In the genomic region with DNA sequence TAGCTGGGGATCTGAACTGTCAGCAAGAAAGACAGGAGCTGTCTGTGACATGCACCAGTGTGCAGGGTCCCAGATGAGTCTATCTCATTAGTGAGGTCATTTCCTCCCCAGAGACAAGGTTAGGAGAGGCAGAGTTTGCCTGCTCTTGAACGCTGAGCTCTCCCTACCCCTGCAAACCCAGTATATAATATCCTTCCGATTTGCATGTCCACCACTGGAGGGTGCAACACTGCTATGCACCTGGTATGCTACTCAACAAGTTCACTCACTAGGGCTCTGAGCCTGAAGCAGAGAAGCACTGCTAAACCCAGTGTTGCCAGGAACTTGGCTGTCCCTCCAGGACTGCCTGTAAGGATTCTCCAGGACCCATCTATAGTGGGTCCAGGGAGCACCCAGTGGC, we compare ENCODE assay signal across 22 mouse cellular contexts. TPM values are rescaled to one million over a fixed set of nuclear protein-coding genes. Genes with fewer than 3 reads are reported as not detected.
DNase-seq lines count a peak whose midpoint lies in the region; ATAC-seq and TF ChIP-seq lines count a peak whose summit lies in the region.
"Not testable (repeated sequence)": the region's sequence is repeated elsewhere in the genome, so short reads cannot be mapped to it uniquely, and the experiment has no call there.
"Had no signal": no experiment of that assay in that cellular context is flagged by ENCODE, and none has a peak within 500 bp of the region (broad histone marks: within the 10 kb centered on the region; RNA-seq: fewer than 3 reads in every experiment).

No protein-coding gene starts in this region.

- 67% methylated on average over 2 of the region's 2 CpGs for WGBS in embryonic facial prominence, embryonic 11.5 days
- WGBS in intestine, embryonic 15.5 days: 54% methylated on average over 2 of the region's 2 CpGs
- WGBS in kidney, postnatal 0 days: 49% methylated on average over 2 of the region's 2 CpGs
- 40% methylated on average over 2 of the region's 2 CpGs for WGBS in lung, postnatal 0 days

- not testable (repeated sequence) for H3K4me2 ChIP-seq in CH12.LX (ENCODE audit: insufficient read depth, low read depth, poor library complexity, severe bottlenecking); embryonic facial prominence, embryonic 11.5 days (ENCODE audit: low read depth, low read length); intestine, embryonic 15.5 days (replicated peaks); kidney, postnatal 0 days (ENCODE audit: low read length); lung, postnatal 0 days (replicated peaks; ENCODE audit: low read depth, low read length)

- in situ Hi-C loops in CH12.LX (cut with MboI; ENCODE audit: low pct_ligation_motif_present, low pct_unique_long_range_greater_than_20kb, low sequenced_read_pairs): not testable (repeated sequence)

- not testable (repeated sequence) for H3K9me3 ChIP-seq in CH12.LX (replicated peaks; ENCODE audit: low read length); embryonic facial prominence, embryonic 11.5 days (replicated peaks; ENCODE audit: control insufficient read depth, low read length); intestine, embryonic 15.5 days; kidney, postnatal 0 days (replicated peaks; ENCODE audit: low read length); lung, postnatal 0 days (ENCODE audit: low read length)

- not testable (repeated sequence) for H3K79me2 ChIP-seq in CH12.LX (replicated peaks; ENCODE audit: control insufficient read depth, extremely low read depth, insufficient read depth, poor library complexity, severe bottlenecking)

- peak; percentile 34 for TF ChIP-seq RAD21 in CH12.LX (IDR thresholded peaks at IDR 0.05; ENCODE audit: low read depth, low read length)

- not testable (repeated sequence) for H3K36me3 ChIP-seq in CH12.LX (replicated peaks in 1 of 2; ENCODE audit: control insufficient read depth in 1 of 2, insufficient read depth in 1 of 2, low read length in 1 of 2); embryonic facial prominence, embryonic 11.5 days (replicated peaks; ENCODE audit: control insufficient read depth, insufficient read depth, low read depth, low read length); intestine, embryonic 15.5 days; kidney, postnatal 0 days (ENCODE audit: insufficient read depth, low read length); lung, postnatal 0 days (ENCODE audit: insufficient read depth, low read length)

- H3K9ac ChIP-seq in CH12.LX (ENCODE audit: insufficient read depth, low read depth); embryonic facial prominence, embryonic 11.5 days (replicated peaks; ENCODE audit: low read length); intestine, embryonic 15.5 days; kidney, postnatal 0 days (ENCODE audit: low read depth, low read length); lung, postnatal 0 days (replicated peaks; ENCODE audit: low read depth): not testable (repeated sequence)

- H3K27ac ChIP-seq in CH12.LX (ENCODE audit: insufficient read depth, low read depth); embryonic facial prominence, embryonic 11.5 days (replicated peaks; ENCODE audit: low read depth, low read length); intestine, embryonic 15.5 days; kidney, postnatal 0 days; lung, postnatal 0 days (ENCODE audit: low read length): not testable (repeated sequence)

- not testable (repeated sequence) for TF ChIP-seq EP300 in CH12.LX (IDR thresholded peaks at IDR 0.05; ENCODE audit: low read length); lung, postnatal 0 days (IDR thresholded peaks at IDR 0.05)

- dilution Hi-C loops in CH12.LX (cut with MboI; ENCODE audit: extremely low pct_ligation_motif_present, extremely low pct_unique_long_range_greater_than_20kb, low sequenced_read_pairs): not testable (repeated sequence)

- not testable (repeated sequence) for TF ChIP-seq POLR2A in CH12.LX (IDR thresholded peaks at IDR 0.05; ENCODE audit: low read depth, low read length); brain, embryonic 14.5 days (IDR thresholded peaks at IDR 0.05; ENCODE audit: borderline replicate concordance, extremely low read depth, insufficient read depth, insufficient read length, poor library complexity, severe bottlenecking)

- not testable (repeated sequence) for H3K27me3 ChIP-seq in CH12.LX (replicated peaks); embryonic facial prominence, embryonic 11.5 days (ENCODE audit: control insufficient read depth, insufficient read depth, low read length); intestine, embryonic 15.5 days (replicated peaks); kidney, postnatal 0 days (ENCODE audit: insufficient read depth, low read length); lung, postnatal 0 days (replicated peaks; ENCODE audit: insufficient read depth, low read length)

- peaks cover 0 to 17% of the 10 kb centered on the region in 2 experiments; a peak in 2 of 4 replicates for H3K4me1 ChIP-seq in CH12.LX (ENCODE audit: control insufficient read depth in 1 of 2, insufficient read depth in 2 of 2)
- not testable (repeated sequence) for H3K4me1 ChIP-seq in embryonic facial prominence, embryonic 11.5 days (ENCODE audit: control insufficient read depth, insufficient read depth, low read length); intestine, embryonic 15.5 days (replicated peaks); kidney, postnatal 0 days (replicated peaks; ENCODE audit: insufficient read depth, low read length); lung, postnatal 0 days (ENCODE audit: insufficient read depth, low read depth, low read length)

- ATAC-seq in embryonic facial prominence, embryonic 11.5 days (replicated peaks; ENCODE audit: insufficient number of reproducible peaks, low FRiP score, low TSS enrichment, low read depth); kidney, postnatal 0 days (replicated peaks; ENCODE audit: low FRiP score, low read depth); lung, postnatal 0 days: not testable (repeated sequence)
- peak; percentile 47; the same call in 1 of the 2 replicates for ATAC-seq in intestine, embryonic 15.5 days

- DNase-seq in CH12.LX (ENCODE audit: extremely low read depth): peak; percentile 81
- DNase-seq in brain, embryonic 14.5 days (ENCODE audit: low read depth): peak; percentile 1
- DNase-seq in embryonic facial prominence, embryonic 11.5 days (ENCODE audit: low spot score): peak; percentile 2
- peak; percentile 9 for DNase-seq in kidney, postnatal 0 days (ENCODE audit: low spot score)
- DNase-seq in lung, postnatal 0 days (ENCODE audit: low spot score): peak; percentile 5

- TF ChIP-seq CTCF in CH12.LX (conservative IDR thresholded peaks at IDR 0.05 in 1 of 2, IDR thresholded peaks at IDR 0.05 in 1 of 2; ENCODE audit: low read depth in 2 of 2, low read length in 2 of 2): peak in 1 of 2 experiments; percentile 48; a peak in 2 of 4 replicates
- TF ChIP-seq CTCF in brain, embryonic 14.5 days (IDR thresholded peaks at IDR 0.05; ENCODE audit: borderline replicate concordance, extremely low read depth, insufficient read depth, insufficient read length): not testable (repeated sequence)
- TF ChIP-seq CTCF in kidney, postnatal 0 days (IDR thresholded peaks at IDR 0.05; ENCODE audit: low read depth): peak; percentile 56; the same call in 1 of the 2 replicates
- peak; percentile 41; the same call in 1 of the 2 replicates for TF ChIP-seq CTCF in lung, postnatal 0 days (IDR thresholded peaks at IDR 0.05)

- not testable (repeated sequence) for H3K4me3 ChIP-seq in CH12.LX (replicated peaks in 1 of 3; ENCODE audit: low read depth in 2 of 3, low read length in 2 of 3, poor library complexity in 1 of 3); embryonic facial prominence, embryonic 11.5 days (ENCODE audit: low read depth, low read length); intestine, embryonic 15.5 days (replicated peaks); kidney, postnatal 0 days (replicated peaks; ENCODE audit: low read depth, low read length); lung, postnatal 0 days (ENCODE audit: low read depth, low read length)

TF ChIP-seq in CH12.LX, 34 proteins besides CTCF, POLR2A, EP300 and RAD21:
- TF ChIP-seq SMC3 (IDR thresholded peaks at IDR 0.05; ENCODE audit: low read depth, low read length): peak; percentile 28

RNA-seq across cellular contexts. Expression of a gene that starts 10.1 kb away (rescaled TPM):
- not detected in 2 replicates for total RNA-seq in CH12.LX (2012; rRNA removed)
- not detected in 2 replicates for total RNA-seq in CH12.LX (2014; rRNA removed)
- polyA plus RNA-seq in CH12.LX (2012; ENCODE audit: insufficient read length, low read depth): not detected in 2 replicates
- not detected in 2 replicates for polyA plus RNA-seq in brain, embryonic 14.5 days (2012; rRNA removed)
- polyA plus RNA-seq in embryonic facial prominence, embryonic 11.5 days (2014; fragmentation: Nextera tagmentation; extraction: Ambion mirVana): not detected in 2 replicates
- polyA plus RNA-seq in intestine, embryonic 15.5 days (2015; fragmentation: Nextera tagmentation; extraction: Ambion mirVana): not detected in 2 replicates
- polyA plus RNA-seq in kidney, postnatal 0 days (2015; fragmentation: Nextera tagmentation; extraction: Ambion mirVana): not detected in 2 replicates
- polyA plus RNA-seq in lung, postnatal 0 days (2015; fragmentation: Nextera tagmentation; extraction: Ambion mirVana): not detected in 2 replicates
- total RNA-seq: adrenal gland, adult 2 months; adrenal gland, postnatal 25 days; common myeloid progenitor, adult 5-6 weeks; gastrocnemius, adult 8-10 months; gastrocnemius, postnatal 36 days; heart, postnatal 10 days; heart, postnatal 4 days; MEL had no signal
- polyA plus RNA-seq: adrenal gland, adult 2 months; CD4-positive, CD25-positive, alpha-beta regulatory T cell, adult 4 months; embryonic facial prominence, embryonic 10.5 days; forebrain, embryonic 11.5 days; forebrain, embryonic 15.5 days; heart, embryonic 13.5 days; hindbrain, embryonic 12.5 days; hindbrain, embryonic 16.5 days; intestine, embryonic 14.5 days had no signal

RNA-seq across cellular contexts. Expression of a gene that starts 45.3 kb away (rescaled TPM):
- total RNA-seq in CH12.LX (2012; rRNA removed) (not detected in 2 replicates), CH12.LX (2014; rRNA removed) (not detected in 2 replicates)
- not detected in 2 replicates for polyA plus RNA-seq in CH12.LX (2012; ENCODE audit: insufficient read length, low read depth)
- 0.04 TPM in 1 of 2 replicates, not detected in the other for polyA plus RNA-seq in brain, embryonic 14.5 days (2012; rRNA removed)
- polyA plus RNA-seq in embryonic facial prominence, embryonic 11.5 days (2014; fragmentation: Nextera tagmentation; extraction: Ambion mirVana): not detected in 2 replicates
- polyA plus RNA-seq in intestine, embryonic 15.5 days (2015; fragmentation: Nextera tagmentation; extraction: Ambion mirVana): not detected in 2 replicates
- not detected in 2 replicates for polyA plus RNA-seq in kidney, postnatal 0 days (2015; fragmentation: Nextera tagmentation; extraction: Ambion mirVana)
- polyA plus RNA-seq in lung, postnatal 0 days (2015; fragmentation: Nextera tagmentation; extraction: Ambion mirVana): not detected in 2 replicates
- total RNA-seq: adrenal gland, adult 2 months; adrenal gland, postnatal 25 days; common myeloid progenitor, adult 5-6 weeks; gastrocnemius, adult 8-10 months; gastrocnemius, postnatal 36 days; heart, postnatal 10 days; MEL had no signal
- polyA plus RNA-seq: adrenal gland, adult 2 months; CD4-positive, CD25-positive, alpha-beta regulatory T cell, adult 4 months; embryonic facial prominence, embryonic 10.5 days; forebrain, embryonic 11.5 days; forebrain, embryonic 15.5 days; heart, embryonic 13.5 days; hindbrain, embryonic 12.5 days; hindbrain, embryonic 16.5 days; intestine, embryonic 14.5 days had no signal

Comparison
In these comparisons a context has a peak if more than half of its experiments do, and no peak if none do; other contexts are left out.
1. DNase-seq: peak in every context shown above with its lines; median percentile 81 in CH12.LX; 9 in kidney, postnatal 0 days; 5 in lung, postnatal 0 days; 2 in embryonic facial prominence, embryonic 11.5 days; 1 in brain, embryonic 14.5 days.